In genomic region chr3:21937281-21938035, GRCm38 (mm10) we compare ENCODE assay signal across 8 mouse cellular contexts.
DNase-seq lines count a peak whose midpoint lies in the region; ATAC-seq and TF ChIP-seq lines count a peak whose summit lies in the region.

No protein-coding gene starts in this region.

- peak overlapping the region; percentile 43; the same call in 1 of the 2 replicates for H3K27ac ChIP-seq in kidney, embryonic 14.5 days (ENCODE audit: low read depth, low read length)
- peak overlapping the region; percentile 98; the same call in 1 of the 2 replicates for H3K27ac ChIP-seq in ES-E14 (ENCODE audit: insufficient read depth, low read depth, low read length, poor library complexity, severe bottlenecking)
- H3K27ac ChIP-seq in embryonic facial prominence, embryonic 15.5 days (replicated peaks) = peak overlapping the region; percentile 81
- H3K27ac ChIP-seq in limb, embryonic 15.5 days = peak overlapping the region; percentile 43
- H3K27ac ChIP-seq in intestine, embryonic 16.5 days (ENCODE audit: low read length) = no peak overlapping the region

- WGBS in kidney, embryonic 14.5 days = 15% methylated on average over 7 of the region's 7 CpGs
- 22% methylated on average over 7 of the region's 7 CpGs for WGBS in embryonic facial prominence, embryonic 15.5 days
- 29% methylated on average over 7 of the region's 7 CpGs for WGBS in limb, embryonic 15.5 days
- WGBS in intestine, embryonic 16.5 days = 68% methylated on average over 7 of the region's 7 CpGs

- no peaks in the 10 kb centered on the region for H3K36me3 ChIP-seq in kidney, embryonic 14.5 days (ENCODE audit: control insufficient read depth, insufficient read depth, low read length)
- H3K36me3 ChIP-seq in ES-E14 (ENCODE audit: control insufficient read depth, insufficient read depth, low read length, poor library complexity, severe bottlenecking) = no peaks in the 10 kb centered on the region
- no peaks in the 10 kb centered on the region for H3K36me3 ChIP-seq in embryonic facial prominence, embryonic 15.5 days
- no peaks in the 10 kb centered on the region for H3K36me3 ChIP-seq in limb, embryonic 15.5 days
- H3K36me3 ChIP-seq in intestine, embryonic 16.5 days (ENCODE audit: control insufficient read depth, insufficient read depth, low read length) = no peaks in the 10 kb centered on the region

- H3K9me3 ChIP-seq in kidney, embryonic 14.5 days (ENCODE audit: control insufficient read depth, low read length) = no peaks in the 10 kb centered on the region
- H3K9me3 ChIP-seq in ES-E14 (ENCODE audit: control insufficient read depth, insufficient read depth, low read depth, low read length) = no peaks in the 10 kb centered on the region
- H3K9me3 ChIP-seq in embryonic facial prominence, embryonic 15.5 days (replicated peaks) = no peaks in the 10 kb centered on the region
- H3K9me3 ChIP-seq in limb, embryonic 15.5 days = no peaks in the 10 kb centered on the region
- H3K9me3 ChIP-seq in intestine, embryonic 16.5 days (ENCODE audit: control insufficient read depth, low read length) = no peaks in the 10 kb centered on the region

- no peaks in the 10 kb centered on the region for H3K27me3 ChIP-seq in kidney, embryonic 14.5 days (ENCODE audit: control insufficient read depth, insufficient read depth, low read length)
- H3K27me3 ChIP-seq in embryonic facial prominence, embryonic 15.5 days = no peaks in the 10 kb centered on the region
- no peaks in the 10 kb centered on the region for H3K27me3 ChIP-seq in limb, embryonic 15.5 days
- no peaks in the 10 kb centered on the region for H3K27me3 ChIP-seq in intestine, embryonic 16.5 days (replicated peaks; ENCODE audit: control insufficient read depth, insufficient read depth, low read length)

- no peak overlapping the region for H3K9ac ChIP-seq in kidney, embryonic 14.5 days (ENCODE audit: low read depth, low read length)
- no peak overlapping the region for H3K9ac ChIP-seq in ES-E14 (ENCODE audit: insufficient read depth, low read depth, low read length, poor library complexity, severe bottlenecking)
- no peak overlapping the region for H3K9ac ChIP-seq in embryonic facial prominence, embryonic 15.5 days
- no peak overlapping the region for H3K9ac ChIP-seq in limb, embryonic 15.5 days
- H3K9ac ChIP-seq in intestine, embryonic 16.5 days (ENCODE audit: low read depth, low read length) = no peak overlapping the region

- H3K4me2 ChIP-seq in kidney, embryonic 14.5 days (replicated peaks; ENCODE audit: low read depth, low read length) = no peak overlapping the region
- no peak overlapping the region for H3K4me2 ChIP-seq in embryonic facial prominence, embryonic 15.5 days (replicated peaks)
- no peak overlapping the region for H3K4me2 ChIP-seq in limb, embryonic 15.5 days
- H3K4me2 ChIP-seq in intestine, embryonic 16.5 days (ENCODE audit: low read depth, low read length) = no peak overlapping the region

- H3K4me3 ChIP-seq in kidney, embryonic 14.5 days (ENCODE audit: low read length) = no peak overlapping the region
- H3K4me3 ChIP-seq in ES-E14 (ENCODE audit: insufficient read depth in 1 of 2, low read depth in 1 of 2, low read length in 2 of 2, poor library complexity in 1 of 2, severe bottlenecking in 1 of 2) = no peak overlapping the region
- H3K4me3 ChIP-seq in embryonic facial prominence, embryonic 15.5 days (replicated peaks) = no peak overlapping the region
- no peak overlapping the region for H3K4me3 ChIP-seq in limb, embryonic 15.5 days
- H3K4me3 ChIP-seq in intestine, embryonic 16.5 days (ENCODE audit: low read length) = no peak overlapping the region

- H3K4me1 ChIP-seq in kidney, embryonic 14.5 days (ENCODE audit: control insufficient read depth, insufficient read depth, low read length) = peaks cover 31% of the 10 kb centered on the region
- peaks cover 25 to 32% of the 10 kb centered on the region in 2 experiments for H3K4me1 ChIP-seq in ES-E14 (ENCODE audit: control insufficient read depth in 2 of 2, insufficient read depth in 2 of 2, low read length in 2 of 2, poor library complexity in 1 of 2)
- peaks cover 37% of the 10 kb centered on the region for H3K4me1 ChIP-seq in embryonic facial prominence, embryonic 15.5 days
- peaks cover 37% of the 10 kb centered on the region for H3K4me1 ChIP-seq in limb, embryonic 15.5 days
- peaks cover 27% of the 10 kb centered on the region for H3K4me1 ChIP-seq in intestine, embryonic 16.5 days (ENCODE audit: control insufficient read depth, insufficient read depth, low read length)

- no peak for DNase-seq in kidney, postnatal 4 days
- no peak for DNase-seq in ES-E14 (ENCODE audit: low read depth, low spot score)
- DNase-seq in testis, postnatal 14 days (ENCODE audit: low spot score) = no peak
- DNase-seq in neural tube, embryonic 10.5 days (ENCODE audit: extremely low spot score, low spot score) = no peak

- ATAC-seq in kidney, embryonic 14.5 days (ENCODE audit: low FRiP score, low TSS enrichment) = peak; percentile 5
- no peak for ATAC-seq in embryonic facial prominence, embryonic 15.5 days (ENCODE audit: insufficient number of reproducible peaks, low FRiP score, low TSS enrichment, low read depth)
- no peak for ATAC-seq in limb, embryonic 15.5 days (ENCODE audit: insufficient number of reproducible peaks, low FRiP score, low TSS enrichment, low read depth)
- ATAC-seq in intestine, embryonic 16.5 days = no peak

- in situ Hi-C loops in ES-E14 (cut with MboI; ENCODE audit: low sequenced_read_pairs in 2 of 2, unreplicated experiment in 2 of 2) = loop anchor here (5.0 to 10.0 kb wide), 2 partner anchors 137 to 140 kb away; partner anchors contain the start of gene Tbl1xr1 (in 2 of the 2)

TF ChIP-seq in ES-E14, 5 proteins besides CTCF, POLR2A, EP300 and RAD21:
- TF ChIP-seq ZC3H11A (IDR thresholded peaks at IDR 0.05; ENCODE audit: borderline replicate concordance, low read depth, low read length) = no peak; the same call in 1 of the 2 replicates
- TF ChIP-seq ZNF384 (IDR thresholded peaks at IDR 0.05; ENCODE audit: low read depth, low read length) = no peak
- TF ChIP-seq CHD2 (IDR thresholded peaks at IDR 0.05; ENCODE audit: low read depth, low read length) = no peak
- no peak for TF ChIP-seq HCFC1 (IDR thresholded peaks at IDR 0.05; ENCODE audit: borderline replicate concordance, insufficient read depth, low read length)
- no peak for TF ChIP-seq MAFK (IDR thresholded peaks at IDR 0.05; ENCODE audit: insufficient read depth, low read depth, low read length)
